Mouse (Mus musculus) liver, embryonic 15.5 days (tissue): Measurements from ENCODE around the gene Gm17387. TPM values are rescaled to one million over a fixed set of nuclear protein-coding genes. Genes with fewer than 3 reads are reported as not detected.

Experiments
- ATAC-seq: fragments of 200-750 bp; cut with Nextera tagmentation; 2 replicates; pipeline ENCODE4 v1.8.0; 2017; ENCODE audit warnings: moderate number of reproducible peaks, mild to moderate bottlenecking, moderate library complexity; ENCODE audit not compliant: insufficient read depth
- H3K27ac ChIP-seq: fragments of 300-500 bp; sonication (generic); replicated peaks from 2 replicates; pipeline ENCODE4 v1.5.1; 2015; ENCODE audit warnings: mild to moderate bottlenecking, inconsistent platforms
- H3K27me3 ChIP-seq: fragments of 300-500 bp; sonication (generic); 2 replicates; pipeline ENCODE4 v1.6.1; 2015; ENCODE audit warnings: mild to moderate bottlenecking, inconsistent platforms
- H3K36me3 ChIP-seq: fragments of 300-500 bp; sonication (generic); replicated peaks from 2 replicates; pipeline ENCODE4 v1.6.1; 2015; ENCODE audit warnings: moderate library complexity, mild to moderate bottlenecking, inconsistent platforms
- H3K4me1 ChIP-seq: fragments of 300-500 bp; sonication (generic); replicated peaks from 2 replicates; pipeline ENCODE4 v1.6.1; 2015; ENCODE audit warnings: inconsistent platforms
- H3K4me2 ChIP-seq: fragments of 300-500 bp; sonication (generic); 2 replicates; pipeline ENCODE4 v1.6.1; 2015; ENCODE audit warnings: moderate library complexity, mild to moderate bottlenecking, inconsistent platforms
- H3K4me3 ChIP-seq: fragments of 300-500 bp; sonication (generic); replicated peaks from 2 replicates; pipeline ENCODE4 v1.5.1; 2015; ENCODE audit warnings: mild to moderate bottlenecking, inconsistent platforms
- H3K9ac ChIP-seq: fragments of 300-500 bp; sonication (generic); 2 replicates; pipeline ENCODE4 v1.6.1; 2015; ENCODE audit warnings: moderate library complexity, mild to moderate bottlenecking, inconsistent platforms
- H3K9me3 ChIP-seq: fragments of 300-500 bp; sonication (generic); replicated peaks from 2 replicates; pipeline ENCODE4 v1.6.1; 2016; ENCODE audit warnings: inconsistent platforms
- WGBS: fragments of 180-500 bp; shearing (Covaris S2); methylation state at CpG from one replicate; pipeline ENCODE4 v1.1.7; 2015; ENCODE audit warnings: mixed read lengths; ENCODE audit not compliant: insufficient replicate concordance; 5-methylcytosine and 5-hydroxymethylcytosine counted together
- polyA plus RNA-seq: library from polyadenylated mRNA; unstranded; fragments of >200 nt; fragmentation: Nextera tagmentation; extraction: Ambion mirVana; gene quantifications from 2 replicates; pipeline ENCODE4 v1.2.1, GENCODE M21; 2015

The Gm17387 gene
- polyA plus RNA-seq, 1 experiment from 2014 or later, result not detected

GRCm38 (mm10) chr7:141062525-141062924 is 33.6 kb downstream of the Gm17387 start:
- H3K4me2 ChIP-seq, result no peak overlapping the region
- ATAC-seq, result no peak
- H3K27ac ChIP-seq, result no peak overlapping the region
- WGBS, result 25% methylated on average over 7 of the region's 7 CpGs
- H3K4me3 ChIP-seq, result no peak overlapping the region
- H3K4me1 ChIP-seq, result peaks cover 37% of the 10 kb centered on the region
- H3K36me3 ChIP-seq, result no peaks in the 10 kb centered on the region
- H3K27me3 ChIP-seq, result peaks cover 88% of the 10 kb centered on the region
- H3K9ac ChIP-seq, result no peak overlapping the region
- no peaks in the 10 kb centered on the region for H3K9me3 ChIP-seq

GRCm38 (mm10) chr7:141063353-141063752 is 34.4 kb downstream of the Gm17387 start:
- H3K27ac ChIP-seq, result no peak overlapping the region
- H3K9ac ChIP-seq, result no peak overlapping the region
- ATAC-seq, result no peak
- no peaks in the 10 kb centered on the region for H3K9me3 ChIP-seq
- no peak overlapping the region for H3K4me3 ChIP-seq
- H3K4me1 ChIP-seq, result peaks cover 37% of the 10 kb centered on the region
- H3K36me3 ChIP-seq, result no peaks in the 10 kb centered on the region
- H3K27me3 ChIP-seq, result peaks cover 89% of the 10 kb centered on the region
- WGBS, result 52% methylated on average over 3 of the region's 3 CpGs
- no peak overlapping the region for H3K4me2 ChIP-seq

GRCm38 (mm10) chr7:141064175-141064574 is 35.2 kb downstream of the Gm17387 start:
- no peak overlapping the region for H3K4me3 ChIP-seq
- H3K27me3 ChIP-seq, result peaks cover 88% of the 10 kb centered on the region
- peaks cover 37% of the 10 kb centered on the region for H3K4me1 ChIP-seq
- ATAC-seq, result peak; percentile 35
- H3K9me3 ChIP-seq, result no peaks in the 10 kb centered on the region
- no peaks in the 10 kb centered on the region for H3K36me3 ChIP-seq
- H3K9ac ChIP-seq, result no peak overlapping the region
- no peak overlapping the region for H3K27ac ChIP-seq
- peak overlapping the region; percentile 32 for H3K4me2 ChIP-seq
- 18% methylated on average over 7 of the region's 7 CpGs for WGBS

- no peak for ATAC-seq
- H3K27me3 ChIP-seq, result peaks cover 86% of the 10 kb centered on the region
- no peak overlapping the region for H3K27ac ChIP-seq
Measured at GRCm38 (mm10) chr7:141064576-141064975, 35.6 kb downstream of the Gm17387 start.

GRCm38 (mm10) chr7:141068351-141068750 is 39.4 kb downstream of the Gm17387 start:
- Histone ChIP-seq H3K27me3 (peaks cover 82% of the 10 kb centered on the region), H3K4me2 (no peak overlapping the region), H3K4me1 (peaks cover 32% of the 10 kb centered on the region), H3K27ac (no peak overlapping the region), H3K36me3 (no peaks in the 10 kb centered on the region), H3K9me3 (no peaks in the 10 kb centered on the region), H3K9ac (no peak overlapping the region), H3K4me3 (no peak overlapping the region)
- ATAC-seq, result no peak
- WGBS, result 62% methylated on average over 19 of the region's 19 CpGs

More at GRCm38 (mm10) chr7:141064576-141064975, 35.6 kb downstream of the Gm17387 start:
- WGBS, result 56% methylated on average over 7 of the region's 7 CpGs
- peak overlapping the region; percentile 32 for H3K4me2 ChIP-seq
- H3K9ac ChIP-seq, result no peak overlapping the region
- H3K4me1 ChIP-seq, result peaks cover 37% of the 10 kb centered on the region
- no peaks in the 10 kb centered on the region for H3K36me3 ChIP-seq
- H3K4me3 ChIP-seq, result no peak overlapping the region
- H3K9me3 ChIP-seq, result no peaks in the 10 kb centered on the region

- Histone ChIP-seq H3K27me3 (peaks cover 74% of the 10 kb centered on the region), H3K9ac (no peak overlapping the region)
Measured at GRCm38 (mm10) chr7:141070058-141070862, 41.3 kb downstream of the Gm17387 start.

DNA sequence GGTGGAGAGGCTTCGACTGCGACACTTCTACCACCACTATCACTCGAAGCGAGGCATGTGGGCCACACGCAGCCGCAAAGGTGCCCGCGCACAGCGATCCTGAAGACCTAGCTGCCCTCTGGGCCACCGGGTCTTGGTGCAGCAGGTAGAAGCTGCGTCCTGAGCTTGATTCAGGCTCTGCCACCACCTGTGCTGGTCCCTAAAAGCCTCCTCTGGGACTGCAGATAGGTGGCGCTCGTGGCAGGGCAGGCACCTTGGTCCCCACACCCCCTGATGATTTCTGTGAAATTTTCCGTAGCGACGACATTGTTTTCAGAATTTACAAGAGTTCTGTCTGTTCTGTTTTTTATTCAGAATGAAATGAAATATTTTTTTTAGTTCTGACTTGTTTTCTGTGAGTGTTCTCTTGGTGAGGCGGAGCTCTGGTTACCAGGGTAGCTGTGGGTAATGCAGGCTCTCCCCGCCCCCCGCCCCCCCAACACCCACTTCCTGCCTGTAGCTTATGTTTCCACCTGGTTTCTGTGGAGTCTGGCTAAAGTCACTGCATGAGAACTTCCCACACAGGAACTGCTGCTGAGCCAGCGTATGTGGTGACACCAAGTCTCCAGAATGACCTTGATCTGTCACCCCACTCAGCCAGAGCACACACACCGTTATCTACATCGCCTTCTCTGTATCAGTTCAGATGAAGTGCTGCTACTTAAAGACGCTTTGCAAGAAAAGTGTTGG is 43.2 kb downstream of the Gm17387 start:
- Histone ChIP-seq H3K4me2 (no peak overlapping the region), H3K9ac (no peak overlapping the region), H3K27ac (no peak overlapping the region), H3K4me3 (no peak overlapping the region), H3K9me3 (no peaks in the 10 kb centered on the region), H3K4me1 (peaks cover 17% of the 10 kb centered on the region), H3K36me3 (no peaks in the 10 kb centered on the region), H3K27me3 (peaks cover 66% of the 10 kb centered on the region)
- ATAC-seq, result no peak
- WGBS, result 12% methylated on average over 23 of the region's 23 CpGs

More at GRCm38 (mm10) chr7:141070058-141070862, 41.3 kb downstream of the Gm17387 start:
- H3K4me2 ChIP-seq, result peak overlapping the region; percentile 64
- H3K4me3 ChIP-seq, result peak overlapping the region; percentile 40
- peaks cover 17% of the 10 kb centered on the region for H3K4me1 ChIP-seq
- under 1% methylated on average over 51 of the region's 51 CpGs for WGBS
- no peaks in the 10 kb centered on the region for H3K36me3 ChIP-seq
- H3K9me3 ChIP-seq, result no peaks in the 10 kb centered on the region
- H3K27ac ChIP-seq, result no peak overlapping the region
- no peak for ATAC-seq

GRCm38 (mm10) chr7:141073782-141074181 is 44.9 kb downstream of the Gm17387 start:
- Histone ChIP-seq H3K27ac (no peak overlapping the region), H3K9me3 (no peaks in the 10 kb centered on the region), H3K9ac (no peak overlapping the region), H3K36me3 (no peaks in the 10 kb centered on the region), H3K4me2 (no peak overlapping the region), H3K4me3 (no peak overlapping the region), H3K4me1 (peaks cover 17% of the 10 kb centered on the region), H3K27me3 (peaks cover 62% of the 10 kb centered on the region)
- ATAC-seq, result no peak
- 41% methylated on average over 4 of the region's 4 CpGs for WGBS

GRCm38 (mm10) chr7:141077841-141078240 is 48.9 kb downstream of the Gm17387 start, which contains the start of gene Pkp3:
Pkp3 (plus strand) TSS chr7:141078218.
- Histone ChIP-seq H3K36me3 (no peaks in the 10 kb centered on the region), H3K9me3 (no peaks in the 10 kb centered on the region), H3K4me1 (no peaks in the 10 kb centered on the region), H3K9ac (no peak within 1 kb of the TSS), H3K4me2 (no peak within 1 kb of the TSS), H3K4me3 (no peak within 1 kb of the TSS), H3K27ac (no peak within 1 kb of the TSS), H3K27me3 (peaks cover 49% of the 10 kb centered on the region; the same call in 1 of the 2 replicates)
- ATAC-seq, result no peak
- 79% methylated on average over 15 of the region's 15 CpGs for WGBS

- H3K4me3 ChIP-seq, result no peak overlapping the region
- H3K36me3 ChIP-seq, result no peaks in the 10 kb centered on the region
- no peak for ATAC-seq
- no peak overlapping the region for H3K9ac ChIP-seq
- H3K27me3 ChIP-seq, result peaks cover 45% of the 10 kb centered on the region; the same call in 1 of the 2 replicates
- H3K27ac ChIP-seq, result no peak overlapping the region
- H3K4me2 ChIP-seq, result no peak overlapping the region
- H3K4me1 ChIP-seq, result no peaks in the 10 kb centered on the region
- no peaks in the 10 kb centered on the region for H3K9me3 ChIP-seq
- 72% methylated on average over 4 of the region's 4 CpGs for WGBS
Measured at GRCm38 (mm10) chr7:141078876-141079275, 49.9 kb downstream of the Gm17387 start.
